Mouse (Mus musculus): ENCODE measurements around the gene Hoxa11. TPM values are rescaled to one million over a fixed set of nuclear protein-coding genes. Genes with fewer than 3 reads are reported as not detected.
A peak's percentile ranks its signal among the peaks of the same experiment; 100 is the strongest.

Gene Hoxa11
- polyA plus RNA-seq, 1 experiment from 2014 or later = 66.3 TPM

DNA sequence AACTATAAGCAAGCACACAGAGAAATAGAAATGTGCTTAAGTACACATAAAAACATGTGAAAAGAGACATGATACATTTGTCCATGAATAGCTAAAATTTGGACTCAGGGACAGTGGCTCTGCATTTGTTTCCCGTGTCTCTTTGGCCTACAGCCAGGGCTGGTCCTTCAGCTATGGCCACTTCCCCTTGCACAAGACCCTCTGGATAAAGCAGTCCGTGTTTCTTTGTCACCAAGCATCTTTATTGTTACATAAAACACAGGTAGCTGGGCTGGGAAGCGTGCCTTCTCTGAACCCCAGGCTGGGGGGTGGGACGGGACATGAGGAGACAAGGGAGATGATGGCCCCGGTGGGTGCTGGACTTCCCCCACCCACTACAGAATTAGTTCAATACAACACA is 31.3 kb downstream of the Hoxa11 start:
- Histone ChIP-seq H3K9me3 (ENCODE audit: control insufficient read depth, low read length) (no peaks in the 10 kb centered on the region), H3K4me1 (ENCODE audit: control insufficient read depth, insufficient read depth, low read length) (peaks cover 54% of the 10 kb centered on the region), H3K4me3 (ENCODE audit: low read depth, low read length) (0 out of 2 replicates have a peak overlapping the region, but pooled peaks have one; percentile 5), H3K27ac (replicated peaks; ENCODE audit: low read depth, low read length) (no peak overlapping the region), H3K9ac (ENCODE audit: low read length) (0 out of 2 replicates have a peak overlapping the region, but pooled peaks have one; percentile 37), H3K4me2 (ENCODE audit: low read depth, severe bottlenecking) (peak overlapping the region; percentile 95), H3K36me3 (ENCODE audit: control insufficient read depth, insufficient read depth, low read length) (no peaks in the 10 kb centered on the region), H3K27me3 (ENCODE audit: control insufficient read depth, insufficient read depth, low read length) (no peaks in the 10 kb centered on the region)
- WGBS = 14% methylated on average over 5 of the region's 5 CpGs
- no peak for DNase-seq (ENCODE audit: low spot score)
- ATAC-seq (ENCODE audit: insufficient number of reproducible peaks, low FRiP score, low TSS enrichment, low read depth) = no peak

DNA sequence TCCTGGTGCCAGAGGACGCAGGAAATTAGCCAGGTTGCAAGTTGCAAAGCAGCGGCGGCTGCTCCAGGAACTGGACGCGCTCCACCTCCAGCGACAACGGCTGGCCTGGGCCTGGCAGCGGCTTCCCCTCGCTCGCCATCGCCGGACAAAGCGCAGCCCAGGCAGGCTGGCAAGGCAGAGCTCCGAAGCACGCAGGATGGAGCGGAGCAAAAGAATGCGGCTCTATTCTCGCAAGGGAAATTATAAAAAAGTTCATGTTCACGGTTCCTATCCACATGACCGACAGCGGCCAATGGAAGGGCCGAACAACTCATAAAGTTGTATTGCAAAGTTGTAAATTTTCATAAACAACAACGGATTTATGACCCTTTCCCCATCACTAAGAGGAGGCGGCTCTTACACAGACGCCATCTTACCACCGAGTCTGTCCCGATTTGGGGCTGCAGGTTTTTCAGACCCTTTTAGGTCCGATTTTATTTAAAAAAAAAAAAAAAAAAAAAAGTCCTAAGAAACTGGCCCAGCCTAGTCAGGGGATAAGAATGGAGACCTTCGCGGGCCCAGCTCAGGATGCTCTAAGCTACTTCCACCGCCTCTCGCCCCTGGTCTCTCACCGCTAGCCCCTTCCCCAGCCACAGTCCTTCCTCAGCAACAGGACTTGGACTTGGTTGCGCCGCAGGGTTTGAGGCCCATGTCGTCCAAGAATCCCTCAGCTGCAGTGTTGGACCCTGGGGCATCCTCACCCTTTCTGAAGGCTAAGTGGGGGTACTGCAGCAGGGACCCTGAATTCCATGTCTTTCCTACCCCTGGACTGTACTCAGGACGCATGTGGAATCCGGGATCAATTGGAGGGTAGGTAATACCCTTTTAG is 32.3 kb downstream of the Hoxa11 start, which contains the start of the genes Hoxa3 and Gm28308:
Gene Hoxa3 (minus strand): TSS at position 218 of the 868 bp plus-strand sequence.
Gene Gm28308 (minus strand): TSS at position 221 of the 868 bp plus-strand sequence.
- no peaks in the 10 kb centered on the region for H3K9me3 ChIP-seq (ENCODE audit: control insufficient read depth, low read length)
- 1% methylated on average over 38 of the region's 38 CpGs for WGBS
- ATAC-seq (ENCODE audit: insufficient number of reproducible peaks, low FRiP score, low TSS enrichment, low read depth) (peak; percentile 69), DNase-seq (ENCODE audit: low spot score) (peak; percentile 86)
- peak within 1 kb of the TSS; percentile 93 for H3K9ac ChIP-seq (ENCODE audit: low read length)
- H3K36me3 ChIP-seq (ENCODE audit: control insufficient read depth, insufficient read depth, low read length) = no peaks in the 10 kb centered on the region
- no peaks in the 10 kb centered on the region for H3K27me3 ChIP-seq (ENCODE audit: control insufficient read depth, insufficient read depth, low read length)
- peak within 1 kb of the TSS; percentile 93 for H3K27ac ChIP-seq (replicated peaks; ENCODE audit: low read depth, low read length)
- H3K4me3 ChIP-seq (ENCODE audit: low read depth, low read length) = peak within 1 kb of the TSS; percentile 70
- H3K4me2 ChIP-seq (ENCODE audit: low read depth, severe bottlenecking) = peak within 1 kb of the TSS; percentile 95
- H3K4me1 ChIP-seq (ENCODE audit: control insufficient read depth, insufficient read depth, low read length) = peaks cover 53% of the 10 kb centered on the region

DNA sequence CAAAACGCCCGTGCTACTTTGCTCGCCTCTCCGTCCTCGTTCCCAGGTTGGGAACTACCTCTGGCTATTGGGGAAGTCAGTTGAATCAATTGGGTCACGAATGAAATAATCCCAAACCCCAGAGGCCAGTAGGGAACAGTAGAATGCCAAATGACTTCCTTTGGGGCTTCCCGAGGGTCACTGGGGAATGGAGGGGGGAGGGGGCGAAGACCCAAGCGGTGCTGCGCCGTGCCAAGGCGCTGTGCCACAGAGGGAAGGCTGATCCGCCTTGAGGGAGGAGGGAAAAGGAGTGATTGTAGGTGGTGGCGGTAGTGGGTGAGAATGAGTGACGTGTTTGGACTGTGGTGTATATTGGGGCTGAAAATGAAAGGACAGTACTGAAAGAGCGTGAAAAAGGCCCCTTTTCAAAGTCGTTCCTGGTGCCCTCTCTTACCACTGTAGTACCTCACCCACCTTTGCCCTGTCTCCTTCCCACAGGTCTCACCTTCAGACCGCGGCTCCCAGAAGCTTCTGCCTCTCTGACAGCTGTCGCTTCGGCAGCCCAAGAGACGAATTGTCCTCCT is 33.0 kb downstream of the Hoxa11 start:
- WGBS = under 1% methylated on average over 22 of the region's 22 CpGs
- peak overlapping the region; percentile 93 for H3K27ac ChIP-seq (replicated peaks; ENCODE audit: low read depth, low read length)
- no peaks in the 10 kb centered on the region for H3K27me3 ChIP-seq (ENCODE audit: control insufficient read depth, insufficient read depth, low read length)

DNA sequence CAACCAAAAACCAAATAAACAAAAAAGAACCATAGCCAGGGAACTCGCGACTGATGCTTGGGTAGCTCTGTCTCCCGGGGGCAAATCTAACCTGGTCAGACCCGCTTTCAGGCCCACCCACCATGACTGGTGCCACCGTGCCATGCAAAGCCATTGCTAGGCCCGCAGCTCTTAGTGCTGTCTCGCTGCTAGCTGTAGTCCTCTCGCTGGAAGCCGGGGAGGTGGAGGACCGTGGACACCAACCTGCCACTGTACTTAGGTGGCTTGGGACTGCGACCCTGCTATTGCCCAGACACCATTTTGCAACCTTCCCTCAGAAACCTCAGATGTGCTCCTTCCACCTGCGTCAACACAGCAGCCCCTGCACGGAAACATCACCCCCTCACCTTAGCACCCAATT is 33.6 kb downstream of the Hoxa11 start:
- no peak for DNase-seq (ENCODE audit: low spot score)
- peak overlapping the region; percentile 93 for H3K27ac ChIP-seq (replicated peaks; ENCODE audit: low read depth, low read length)

More for the DNA sequence above, 33.0 kb downstream of the Hoxa11 start:
- DNase-seq (ENCODE audit: low spot score) = peak; percentile 66
- no peaks in the 10 kb centered on the region for H3K9me3 ChIP-seq (ENCODE audit: control insufficient read depth, low read length)
- H3K4me2 ChIP-seq (ENCODE audit: low read depth, severe bottlenecking) = peak overlapping the region; percentile 95
- no peaks in the 10 kb centered on the region for H3K36me3 ChIP-seq (ENCODE audit: control insufficient read depth, insufficient read depth, low read length)
- peaks cover 51% of the 10 kb centered on the region for H3K4me1 ChIP-seq (ENCODE audit: control insufficient read depth, insufficient read depth, low read length)
- no peak for ATAC-seq (ENCODE audit: insufficient number of reproducible peaks, low FRiP score, low TSS enrichment, low read depth)
- H3K9ac ChIP-seq (ENCODE audit: low read length) = peak overlapping the region; percentile 93
- H3K4me3 ChIP-seq (ENCODE audit: low read depth, low read length) = peak overlapping the region; percentile 70

DNA sequence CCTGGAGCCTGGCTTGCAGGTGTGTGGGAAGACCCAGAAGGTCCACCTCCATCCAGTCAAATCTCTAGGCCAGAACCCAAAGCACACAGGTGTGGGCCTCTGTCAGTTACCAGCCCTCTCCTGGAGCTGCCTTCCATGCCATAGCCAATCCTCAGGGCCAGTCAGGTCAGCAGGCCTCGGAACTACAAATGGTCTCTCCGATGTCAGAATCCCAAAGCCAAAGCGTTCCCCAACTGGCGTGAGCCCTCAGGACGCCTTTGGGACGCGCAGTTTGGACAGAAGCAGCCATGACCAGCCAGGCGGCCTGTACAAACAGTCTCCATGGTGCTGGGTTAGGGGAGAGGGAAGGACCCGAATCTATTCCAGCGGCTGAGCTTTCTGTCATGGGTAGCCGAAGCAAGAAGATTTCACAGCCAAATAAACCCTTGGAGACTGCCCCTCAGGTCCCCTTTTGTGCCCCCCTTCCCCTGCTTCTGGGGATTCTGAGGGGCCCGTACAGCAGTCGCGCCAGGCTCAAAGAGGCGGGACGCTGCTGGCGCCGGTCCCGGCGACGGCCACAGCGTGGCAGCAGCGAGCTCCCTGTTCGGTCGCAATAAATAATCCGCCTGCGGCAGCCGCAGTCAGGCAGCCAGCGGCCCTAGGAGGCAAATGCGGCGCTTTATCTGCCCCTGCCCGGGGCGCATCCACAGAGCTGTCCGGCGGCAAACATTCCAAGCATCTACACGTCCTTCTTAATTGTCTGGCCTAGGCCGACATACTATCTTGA is 34.3 kb downstream of the Hoxa11 start:
- H3K27ac ChIP-seq (replicated peaks; ENCODE audit: low read depth, low read length) = peak overlapping the region; percentile 93
- H3K4me2 ChIP-seq (ENCODE audit: low read depth, severe bottlenecking) = peak overlapping the region; percentile 95
- H3K9ac ChIP-seq (ENCODE audit: low read length) = peak overlapping the region; percentile 93
- DNase-seq (ENCODE audit: low spot score) = peak; percentile 92
- H3K9me3 ChIP-seq (ENCODE audit: control insufficient read depth, low read length) = no peaks in the 10 kb centered on the region
- no peaks in the 10 kb centered on the region for H3K36me3 ChIP-seq (ENCODE audit: control insufficient read depth, insufficient read depth, low read length)
- peak overlapping the region; percentile 70 for H3K4me3 ChIP-seq (ENCODE audit: low read depth, low read length)
- under 1% methylated on average over 37 of the region's 37 CpGs for WGBS
- H3K4me1 ChIP-seq (ENCODE audit: control insufficient read depth, insufficient read depth, low read length) = peaks cover 63% of the 10 kb centered on the region
- no peaks in the 10 kb centered on the region for H3K27me3 ChIP-seq (ENCODE audit: control insufficient read depth, insufficient read depth, low read length)
- ATAC-seq (ENCODE audit: insufficient number of reproducible peaks, low FRiP score, low TSS enrichment, low read depth) = peak; percentile 27; the same call in 1 of the 2 replicates

More for the DNA sequence above, 33.6 kb downstream of the Hoxa11 start:
- no peak for ATAC-seq (ENCODE audit: insufficient number of reproducible peaks, low FRiP score, low TSS enrichment, low read depth)
- Histone ChIP-seq H3K4me3 (ENCODE audit: low read depth, low read length) (peak overlapping the region; percentile 70), H3K36me3 (ENCODE audit: control insufficient read depth, insufficient read depth, low read length) (no peaks in the 10 kb centered on the region), H3K4me1 (ENCODE audit: control insufficient read depth, insufficient read depth, low read length) (peaks cover 57% of the 10 kb centered on the region), H3K4me2 (ENCODE audit: low read depth, severe bottlenecking) (peak overlapping the region; percentile 95), H3K9ac (ENCODE audit: low read length) (peak overlapping the region; percentile 93), H3K27me3 (ENCODE audit: control insufficient read depth, insufficient read depth, low read length) (no peaks in the 10 kb centered on the region), H3K9me3 (ENCODE audit: control insufficient read depth, low read length) (no peaks in the 10 kb centered on the region)
- 1% methylated on average over 13 of the region's 13 CpGs for WGBS

DNA sequence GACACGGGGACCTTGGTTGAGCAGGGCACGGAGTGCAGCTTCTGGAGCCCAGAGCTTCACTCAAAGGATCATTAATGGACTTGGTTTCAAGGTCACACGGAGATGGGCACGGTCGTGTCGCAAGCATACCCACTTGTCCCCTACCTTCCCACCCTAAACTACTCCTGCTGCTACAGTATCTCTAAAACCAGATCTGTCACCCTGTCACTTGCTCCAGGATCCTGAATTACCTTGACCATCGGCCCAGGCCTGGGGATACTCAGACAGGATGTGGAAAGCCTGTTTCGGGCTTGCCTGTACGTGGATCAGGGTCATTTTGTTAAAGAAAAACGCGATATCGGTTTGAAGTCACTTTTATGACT is 35.9 kb downstream of the Hoxa11 start:
- Histone ChIP-seq H3K27ac (replicated peaks; ENCODE audit: low read depth, low read length) (no peak overlapping the region), H3K9ac (ENCODE audit: low read length) (peak overlapping the region; percentile 74), H3K27me3 (ENCODE audit: control insufficient read depth, insufficient read depth, low read length) (no peaks in the 10 kb centered on the region), H3K4me1 (ENCODE audit: control insufficient read depth, insufficient read depth, low read length) (peaks cover 62% of the 10 kb centered on the region), H3K9me3 (ENCODE audit: control insufficient read depth, low read length) (no peaks in the 10 kb centered on the region), H3K4me3 (ENCODE audit: low read depth, low read length) (peak overlapping the region; percentile 70), H3K36me3 (ENCODE audit: control insufficient read depth, insufficient read depth, low read length) (peaks cover 2% of the 10 kb centered on the region; the same call in 1 of the 2 replicates), H3K4me2 (ENCODE audit: low read depth, severe bottlenecking) (peak overlapping the region; percentile 95)
- no peak for DNase-seq (ENCODE audit: low spot score)
- no peak for ATAC-seq (ENCODE audit: insufficient number of reproducible peaks, low FRiP score, low TSS enrichment, low read depth)
- 2% methylated on average over 12 of the region's 12 CpGs for WGBS

DNA sequence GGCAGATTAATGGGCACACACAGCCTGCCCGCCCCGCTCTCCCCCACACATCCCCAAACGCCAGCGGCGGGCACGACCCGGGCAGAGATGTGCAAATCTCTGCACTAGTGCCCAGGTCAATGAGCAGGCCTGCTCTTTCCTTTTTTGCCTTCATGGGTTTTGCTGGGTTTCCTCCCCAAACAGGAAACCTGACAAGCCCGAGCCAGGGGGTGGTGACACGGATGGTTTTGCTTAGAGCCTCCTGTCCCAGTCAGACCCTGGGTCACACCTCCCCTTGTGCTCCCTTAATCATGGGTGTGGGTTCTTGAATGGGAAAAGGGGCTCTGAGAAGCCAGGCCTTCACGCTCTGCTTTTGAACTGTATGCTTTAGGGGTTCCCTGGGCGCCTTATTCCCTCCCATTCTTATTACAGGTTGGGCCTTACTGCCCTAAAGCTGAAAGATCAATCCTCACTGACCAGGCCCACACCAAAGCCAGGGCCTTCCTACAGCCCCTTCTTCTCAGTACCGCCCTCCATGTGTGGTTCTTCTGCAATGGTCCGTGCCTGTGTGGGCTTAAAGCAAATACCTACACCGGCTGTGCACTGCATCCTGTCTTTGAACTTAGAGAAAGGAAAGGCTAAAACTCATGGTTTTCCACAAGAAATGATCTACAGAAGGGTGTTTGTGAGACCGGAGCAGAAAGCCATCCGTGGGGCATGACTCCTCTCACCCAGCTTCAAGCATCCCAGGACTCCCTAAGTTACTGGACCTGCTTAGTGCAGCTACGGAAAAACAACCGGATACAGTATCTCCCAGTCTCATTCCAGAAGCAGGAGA is 36.5 kb downstream of the Hoxa11 start:
- DNase-seq (ENCODE audit: low spot score) (peak; percentile 54), ATAC-seq (ENCODE audit: insufficient number of reproducible peaks, low FRiP score, low TSS enrichment, low read depth) (no peak)
- peaks cover 2% of the 10 kb centered on the region; the same call in 1 of the 2 replicates for H3K36me3 ChIP-seq (ENCODE audit: control insufficient read depth, insufficient read depth, low read length)
- peak overlapping the region; percentile 70 for H3K4me3 ChIP-seq (ENCODE audit: low read depth, low read length)
- H3K9me3 ChIP-seq (ENCODE audit: control insufficient read depth, low read length) = no peaks in the 10 kb centered on the region
- H3K27me3 ChIP-seq (ENCODE audit: control insufficient read depth, insufficient read depth, low read length) = no peaks in the 10 kb centered on the region
- WGBS = 3% methylated on average over 16 of the region's 18 CpGs
- H3K9ac ChIP-seq (ENCODE audit: low read length) = peak overlapping the region; percentile 74
- peak overlapping the region; percentile 70 for H3K27ac ChIP-seq (replicated peaks; ENCODE audit: low read depth, low read length)
- H3K4me1 ChIP-seq (ENCODE audit: control insufficient read depth, insufficient read depth, low read length) = peaks cover 62% of the 10 kb centered on the region
- peak overlapping the region; percentile 95 for H3K4me2 ChIP-seq (ENCODE audit: low read depth, severe bottlenecking)

Data from limb, embryonic 11.5 days (tissue).